Mouse (Mus musculus): Measurements from ENCODE around the gene Rnf214.

- TF ChIP-seq CTCF (IDR thresholded peaks at IDR 0.05; ENCODE audit: control insufficient read depth, insufficient read depth, low read length) (no peak), POLR2A (IDR thresholded peaks at IDR 0.05; ENCODE audit: borderline replicate concordance, control insufficient read depth, low read depth, low read length) (no peak)
Measured at GRCm38 (mm10) chr9:45919895-45920294, 13.2 kb upstream of the Rnf214 start.

Measured in bone marrow, adult 2 months (tissue).